Mouse (Mus musculus) stomach, postnatal 0 days (tissue): Measurements from ENCODE around the gene Il17rb.

Experiments used
- CTCF ChIP-seq: IDR thresholded peaks from 2 replicates; pipeline ENCODE4 v1.5.1; 2016; ENCODE audit warnings: antibody characterized with exemption, low read depth, mild to moderate bottlenecking, moderate library complexity
- EP300 ChIP-seq: optimal IDR thresholded peaks from 2 replicates; pipeline ENCODE3; 2016; ENCODE audit warnings: antibody characterized with exemption

GRCm38 (mm10) chr14:30043356-30043940 is 34.8 kb upstream of the Il17rb start:
- TF ChIP-seq CTCF = no peak
- no peak for TF ChIP-seq EP300
